In genomic region chr9:96186701-96187100, GRCm38 (mm10) we compare ENCODE assay signal across 19 mouse cellular contexts.
"Had no signal": no experiment of that assay in that cellular context is flagged by ENCODE, and none has a peak within 500 bp of the region (broad histone marks: within the 10 kb centered on the region; RNA-seq: fewer than 3 reads in every experiment).

No protein-coding gene starts in this region.

- H3K27me3 ChIP-seq: midbrain, embryonic 12.5 days; neural tube, embryonic 13.5 days; neural tube, embryonic 15.5 days had no signal

- H3K4me1 ChIP-seq: midbrain, embryonic 12.5 days; neural tube, embryonic 13.5 days; neural tube, embryonic 15.5 days had no signal

- DNase-seq: lung, adult 18-20 months; lung, embryonic 14.5 days; lung, postnatal 10 days; lung, postnatal 4 days; midbrain, embryonic 14.5 days; retina, postnatal 1 day; right cerebral cortex, adult 18-20 months; right cerebral cortex, postnatal 25 days; right cerebral cortex, postnatal 4 days; spleen, adult 18-20 months; thymus, adult 2 months; thymus, postnatal 14 days; thymus, postnatal 36 days had no signal

- H3K4me2 ChIP-seq: lung, embryonic 14.5 days; midbrain, embryonic 12.5 days; neural tube, embryonic 13.5 days; neural tube, embryonic 15.5 days had no signal

- H3K36me3 ChIP-seq: midbrain, embryonic 10.5 days; midbrain, embryonic 12.5 days; neural tube, embryonic 13.5 days; neural tube, embryonic 15.5 days had no signal

- H3K27ac ChIP-seq: midbrain, embryonic 10.5 days; midbrain, embryonic 12.5 days; neural tube, embryonic 13.5 days; neural tube, embryonic 15.5 days had no signal

- H3K4me3 ChIP-seq: midbrain, embryonic 10.5 days; midbrain, embryonic 12.5 days; myocyte; neural tube, embryonic 13.5 days; neural tube, embryonic 15.5 days had no signal

- H3K9ac ChIP-seq: lung, embryonic 14.5 days; midbrain, embryonic 12.5 days; neural tube, embryonic 13.5 days; neural tube, embryonic 15.5 days had no signal

- ATAC-seq: midbrain, embryonic 16.5 days had no signal

- H3K9me3 ChIP-seq: midbrain, embryonic 10.5 days; midbrain, embryonic 12.5 days; neural tube, embryonic 13.5 days; neural tube, embryonic 15.5 days had no signal
